Mouse (Mus musculus) stomach, postnatal 0 days (tissue): ENCODE results near the gene C87436.

Experiments used
- CTCF ChIP-seq: IDR thresholded peaks from 2 replicates; pipeline ENCODE4 v1.5.1; 2016; ENCODE audit warnings: antibody characterized with exemption, low read depth, mild to moderate bottlenecking, moderate library complexity
- EP300 ChIP-seq: optimal IDR thresholded peaks from 2 replicates; pipeline ENCODE3; 2016; ENCODE audit warnings: antibody characterized with exemption

DNA sequence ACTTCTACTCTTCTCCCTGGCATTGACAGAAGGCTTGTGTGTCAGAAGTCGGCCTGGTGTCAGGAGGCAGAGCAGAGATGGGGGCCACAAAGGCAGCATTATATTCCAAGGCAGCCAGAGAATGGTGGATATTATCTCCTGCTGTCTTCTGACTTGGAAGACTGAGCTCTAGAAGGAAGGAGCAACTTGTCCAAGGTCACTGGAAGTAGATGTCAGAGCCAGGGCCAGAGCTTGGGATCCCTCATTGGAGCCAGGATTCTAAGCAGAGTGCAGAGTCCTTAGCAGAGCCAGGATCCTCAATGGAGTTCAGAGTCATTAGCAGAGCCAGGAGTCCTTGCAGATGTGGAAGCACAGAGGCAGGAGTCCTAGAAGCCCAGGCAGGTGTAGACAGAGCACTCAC is 77.8 kb downstream of the C87436 start:
- TF ChIP-seq CTCF (no peak), EP300 (no peak)
